Mouse (Mus musculus): ENCODE data around the gene Coq2. TPM values are rescaled to one million over a fixed set of nuclear protein-coding genes. Genes with fewer than 3 reads are reported as not detected.

The Coq2 gene
- polyA plus RNA-seq (2015; fragmentation: Nextera tagmentation; extraction: Ambion mirVana) = 25.8 and 28.0 TPM in 2 replicates

DNA sequence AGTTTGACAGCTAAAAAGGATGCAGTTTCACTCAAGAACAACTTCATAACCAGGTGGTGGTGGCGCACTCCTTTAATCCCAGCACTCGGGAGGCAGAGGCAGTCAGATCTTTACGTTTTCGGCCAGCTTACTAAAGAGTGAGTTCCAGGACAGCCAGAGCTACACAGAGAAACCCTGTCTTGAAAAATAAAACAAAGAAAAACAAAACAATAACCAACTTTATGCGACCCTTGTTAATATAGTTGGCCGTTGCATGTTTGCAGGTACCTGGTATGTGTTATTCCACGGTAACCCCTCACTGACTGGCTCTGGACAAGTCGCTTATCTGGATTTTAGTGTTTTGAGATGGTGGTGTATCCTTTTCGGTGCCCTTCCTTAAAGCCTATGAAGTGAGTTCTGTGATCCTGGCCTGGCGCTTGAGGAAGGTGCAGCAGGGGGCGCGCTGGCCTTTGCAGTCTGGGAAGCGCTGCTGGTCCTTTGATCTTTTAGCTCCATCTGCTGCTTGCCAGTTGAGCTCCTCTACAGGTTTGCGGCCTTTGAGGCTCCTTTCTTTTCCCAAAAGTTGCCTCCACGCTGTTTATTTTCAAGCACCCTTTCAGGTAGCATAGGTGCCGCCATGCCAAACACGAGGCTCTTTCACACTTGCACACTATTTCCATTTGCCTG lies at the start of gene Coq2:
Gene Coq2, minus strand, starts transcription at position 430 of the 666 bp plus-strand sequence.
- 7% methylated on average over 17 of the region's 17 CpGs for WGBS (ENCODE audit: insufficient replicate concordance)
- Histone ChIP-seq H3K4me2 (ENCODE audit: low read depth, low read length) (peak within 1 kb of the TSS; percentile 94), H3K9me3 (ENCODE audit: low read length) (no peaks in the 10 kb centered on the region), H3K4me1 (ENCODE audit: insufficient read depth) (peaks cover 9% of the 10 kb centered on the region; the same call in 1 of the 2 replicates), H3K36me3 (replicated peaks; ENCODE audit: insufficient read depth, low read length) (0 out of 2 replicates have a peak, but pooled peaks cover 3% of the 10 kb centered on the region), H3K4me3 (ENCODE audit: low read depth, low read length) (peak within 1 kb of the TSS; percentile 93), H3K9ac (replicated peaks) (peak within 1 kb of the TSS; percentile 90), H3K27me3 (ENCODE audit: insufficient read depth, low read length) (no peaks in the 10 kb centered on the region), H3K27ac (ENCODE audit: low read depth) (peak within 1 kb of the TSS; percentile 89)
- ATAC-seq (peak; percentile 48), DNase-seq (peak; percentile 88)
- TF ChIP-seq EP300 (IDR thresholded peaks at IDR 0.05; ENCODE audit: low read depth) = no peak
- TF ChIP-seq CTCF (IDR thresholded peaks at IDR 0.05; ENCODE audit: low read depth) = peak; percentile 96

DNA sequence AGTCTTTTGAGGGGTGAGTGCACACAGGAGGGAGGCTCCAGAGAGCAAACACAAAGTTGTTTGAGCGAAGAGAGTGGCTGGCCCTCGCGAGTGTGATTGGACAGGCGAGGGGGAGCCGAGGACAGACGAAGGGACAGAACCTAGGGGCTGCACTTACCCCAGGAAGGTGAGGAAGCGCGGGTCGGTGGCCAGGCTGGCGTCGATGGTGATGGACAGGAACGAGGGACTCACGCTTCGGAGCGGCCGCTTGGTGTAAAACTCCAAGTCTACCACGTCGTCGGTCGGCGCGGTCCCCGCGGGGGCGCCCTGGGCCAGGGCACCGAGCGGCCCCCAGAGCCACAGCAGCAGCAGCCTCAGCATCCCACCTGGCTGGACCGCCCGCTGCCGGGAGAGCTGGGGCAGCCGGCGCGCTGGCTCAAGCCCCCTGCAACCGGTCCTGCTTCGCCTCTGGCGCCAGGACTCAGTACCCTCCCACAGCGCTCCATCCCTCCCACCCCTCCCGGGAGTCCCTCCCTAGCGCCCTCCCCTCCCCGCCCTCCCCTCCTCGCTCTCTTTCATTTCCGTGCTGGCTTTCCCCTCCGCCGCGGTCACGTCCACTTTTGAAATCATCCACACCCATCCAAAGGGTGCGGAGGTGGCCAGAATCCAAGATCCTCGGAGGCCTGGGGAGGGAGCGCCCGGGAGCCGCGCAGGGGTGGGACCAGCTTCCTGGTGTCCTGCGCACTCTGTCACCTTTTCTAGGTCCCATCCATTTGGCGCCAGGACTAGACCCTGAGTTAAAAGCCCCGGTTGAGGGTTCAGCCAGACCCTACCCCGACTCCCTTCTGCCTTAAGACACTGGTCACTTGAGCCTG lies 44.5 kb upstream of the Coq2 start, which contains the start of gene Hpse:
Gene Hpse, minus strand, starts transcription at position 482 of the 854 bp plus-strand sequence.
- H3K36me3 ChIP-seq (replicated peaks; ENCODE audit: insufficient read depth, low read length) = no peaks in the 10 kb centered on the region
- peaks cover 4% of the 10 kb centered on the region; the same call in 1 of the 2 replicates for H3K9me3 ChIP-seq (ENCODE audit: low read length)
- no peak within 1 kb of the TSS for H3K27ac ChIP-seq (ENCODE audit: low read depth)

DNA sequence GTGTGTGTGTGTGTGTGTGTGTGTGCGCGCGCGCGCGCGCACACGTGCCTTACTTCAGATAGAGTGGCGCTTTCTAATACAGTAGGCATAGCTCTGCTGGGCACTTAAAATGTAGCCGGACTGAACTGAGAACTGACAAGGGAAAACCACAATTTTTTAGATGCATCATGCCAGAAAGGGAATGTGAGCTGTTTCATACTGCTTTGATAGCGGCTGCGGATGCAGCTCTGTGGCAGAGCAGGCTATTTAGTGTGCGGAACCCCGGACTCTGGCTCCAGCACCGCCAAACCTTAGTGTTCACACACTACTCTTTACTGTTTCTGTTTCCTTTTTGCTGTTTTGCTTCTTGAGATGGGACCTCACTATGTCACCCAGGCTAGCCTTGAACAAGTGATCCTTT lies 41.8 kb upstream of the Coq2 start:
- TF ChIP-seq CTCF (IDR thresholded peaks at IDR 0.05; ENCODE audit: low read depth) (no peak), EP300 (IDR thresholded peaks at IDR 0.05; ENCODE audit: low read depth) (no peak)
- peaks cover 5% of the 10 kb centered on the region; the same call in 1 of the 2 replicates for H3K4me1 ChIP-seq (ENCODE audit: insufficient read depth)
- H3K27ac ChIP-seq (ENCODE audit: low read depth) = no peak overlapping the region
- H3K9me3 ChIP-seq (ENCODE audit: low read length) = no peaks in the 10 kb centered on the region
- no peak overlapping the region for H3K4me2 ChIP-seq (ENCODE audit: low read depth, low read length)
- H3K27me3 ChIP-seq (ENCODE audit: insufficient read depth, low read length) = 0 out of 2 replicates have a peak, but pooled peaks cover 3% of the 10 kb centered on the region
- ATAC-seq (no peak), DNase-seq (no peak)
- H3K36me3 ChIP-seq (replicated peaks; ENCODE audit: insufficient read depth, low read length) = no peaks in the 10 kb centered on the region
- H3K9ac ChIP-seq (replicated peaks) = no peak overlapping the region
- H3K4me3 ChIP-seq (ENCODE audit: low read depth, low read length) = no peak overlapping the region
- 85% methylated on average over 15 of the region's 15 CpGs for WGBS (ENCODE audit: insufficient replicate concordance)

More for the DNA sequence above, 44.5 kb upstream of the Coq2 start, which contains the start of gene Hpse:
- Histone ChIP-seq H3K4me1 (ENCODE audit: insufficient read depth) (peaks cover 5% of the 10 kb centered on the region; the same call in 1 of the 2 replicates), H3K27me3 (ENCODE audit: insufficient read depth, low read length) (0 out of 2 replicates have a peak, but pooled peaks cover 3% of the 10 kb centered on the region), H3K9ac (replicated peaks) (peak within 1 kb of the TSS; percentile 54), H3K4me3 (ENCODE audit: low read depth, low read length) (peak within 1 kb of the TSS; percentile 55), H3K4me2 (ENCODE audit: low read depth, low read length) (peak within 1 kb of the TSS; percentile 90)
- DNase-seq = peak; percentile 63
- WGBS (ENCODE audit: insufficient replicate concordance) = under 1% methylated on average over 33 of the region's 56 CpGs
- TF ChIP-seq EP300 (IDR thresholded peaks at IDR 0.05; ENCODE audit: low read depth) (no peak), CTCF (IDR thresholded peaks at IDR 0.05; ENCODE audit: low read depth) (no peak)
- peak; percentile 38 for ATAC-seq

DNA sequence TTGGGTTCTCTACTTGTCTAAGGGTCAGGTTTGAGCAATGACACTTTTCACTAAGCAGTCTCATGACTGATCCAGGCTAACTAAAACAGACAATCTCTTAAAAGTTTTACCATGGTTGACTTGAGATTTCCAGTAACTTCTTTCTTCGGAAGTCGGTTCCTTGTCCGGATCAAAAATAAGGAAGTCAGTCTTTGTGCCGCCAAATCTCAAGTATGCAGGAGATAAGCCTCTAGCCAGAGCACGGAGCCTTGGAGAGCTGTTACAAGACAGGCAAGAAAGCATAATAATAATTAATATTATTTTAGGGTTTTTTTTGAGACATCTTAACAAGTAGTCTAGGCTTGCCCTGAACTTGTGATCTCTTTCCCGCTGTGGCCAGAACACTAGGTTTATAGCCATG lies 36.3 kb upstream of the Coq2 start:
- Histone ChIP-seq H3K4me3 (ENCODE audit: low read depth, low read length) (no peak overlapping the region), H3K4me1 (ENCODE audit: insufficient read depth) (peaks cover 3% of the 10 kb centered on the region; the same call in 1 of the 2 replicates), H3K9ac (replicated peaks) (no peak overlapping the region), H3K4me2 (ENCODE audit: low read depth, low read length) (no peak overlapping the region), H3K27me3 (ENCODE audit: insufficient read depth, low read length) (no peaks in the 10 kb centered on the region), H3K27ac (ENCODE audit: low read depth) (no peak overlapping the region), H3K9me3 (ENCODE audit: low read length) (no peaks in the 10 kb centered on the region), H3K36me3 (replicated peaks; ENCODE audit: insufficient read depth, low read length) (no peaks in the 10 kb centered on the region)
- no peak for ATAC-seq
- 49% methylated on average over 6 of the region's 6 CpGs for WGBS (ENCODE audit: insufficient replicate concordance)
- DNase-seq = no peak
- TF ChIP-seq EP300 (IDR thresholded peaks at IDR 0.05; ENCODE audit: low read depth) (no peak), CTCF (IDR thresholded peaks at IDR 0.05; ENCODE audit: low read depth) (no peak)

DNA sequence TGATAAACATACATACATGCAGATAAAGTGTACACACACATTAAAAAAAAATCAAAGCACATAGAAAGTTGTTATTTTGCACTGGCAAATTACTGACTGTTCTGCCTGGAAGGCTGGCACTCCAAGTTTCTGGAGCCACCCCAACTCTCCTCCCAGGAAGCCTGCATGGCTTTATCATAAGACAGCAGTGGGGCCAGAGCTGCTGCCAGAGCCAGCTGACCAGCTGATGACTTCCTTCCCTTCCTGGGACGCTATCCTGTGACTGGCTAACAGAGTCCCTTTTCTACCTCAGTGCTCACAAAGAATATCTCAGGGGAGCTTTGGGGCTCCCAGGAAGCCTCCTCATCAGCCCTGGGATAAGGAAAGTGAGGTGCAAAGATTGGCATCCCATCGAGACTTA lies 35.1 kb upstream of the Coq2 start:
- 21% methylated on average over 2 of the region's 2 CpGs for WGBS (ENCODE audit: insufficient replicate concordance)
- Histone ChIP-seq H3K9me3 (ENCODE audit: low read length) (no peaks in the 10 kb centered on the region), H3K27me3 (ENCODE audit: insufficient read depth, low read length) (no peaks in the 10 kb centered on the region), H3K36me3 (replicated peaks; ENCODE audit: insufficient read depth, low read length) (no peaks in the 10 kb centered on the region), H3K4me1 (ENCODE audit: insufficient read depth) (peaks cover 3% of the 10 kb centered on the region; the same call in 1 of the 2 replicates), H3K4me2 (ENCODE audit: low read depth, low read length) (no peak overlapping the region), H3K4me3 (ENCODE audit: low read depth, low read length) (no peak overlapping the region), H3K27ac (ENCODE audit: low read depth) (no peak overlapping the region), H3K9ac (replicated peaks) (no peak overlapping the region)
- no peak for DNase-seq
- TF ChIP-seq EP300 (IDR thresholded peaks at IDR 0.05; ENCODE audit: low read depth) (no peak), CTCF (IDR thresholded peaks at IDR 0.05; ENCODE audit: low read depth) (no peak)
- ATAC-seq = no peak

DNA sequence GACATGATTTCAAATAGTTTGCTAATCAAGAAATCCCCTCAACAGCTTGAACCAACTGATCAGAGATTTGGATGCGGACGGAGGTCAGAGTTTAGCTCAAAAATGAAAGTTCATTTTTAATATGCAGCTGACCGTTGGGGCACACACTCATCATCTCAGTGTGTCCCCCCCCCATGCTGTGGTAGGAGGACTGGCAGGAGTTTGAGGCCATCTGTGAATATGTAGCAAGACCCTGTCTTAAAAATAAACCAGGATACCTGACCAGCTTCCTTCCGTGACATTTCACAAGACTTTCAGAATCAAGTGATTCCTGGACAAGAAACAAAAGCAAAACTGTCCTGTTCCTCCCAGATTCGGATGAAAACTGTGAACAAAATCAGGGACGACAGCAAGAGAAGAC lies 34.1 kb upstream of the Coq2 start:
- Histone ChIP-seq H3K27ac (ENCODE audit: low read depth) (no peak overlapping the region), H3K4me1 (ENCODE audit: insufficient read depth) (peaks cover 3% of the 10 kb centered on the region; the same call in 1 of the 2 replicates), H3K4me3 (ENCODE audit: low read depth, low read length) (no peak overlapping the region), H3K27me3 (ENCODE audit: insufficient read depth, low read length) (no peaks in the 10 kb centered on the region), H3K9me3 (ENCODE audit: low read length) (no peaks in the 10 kb centered on the region), H3K36me3 (replicated peaks; ENCODE audit: insufficient read depth, low read length) (no peaks in the 10 kb centered on the region), H3K4me2 (ENCODE audit: low read depth, low read length) (no peak overlapping the region), H3K9ac (replicated peaks) (no peak overlapping the region)
- no peak for DNase-seq
- TF ChIP-seq CTCF (IDR thresholded peaks at IDR 0.05; ENCODE audit: low read depth) = no peak
- TF ChIP-seq EP300 (IDR thresholded peaks at IDR 0.05; ENCODE audit: low read depth) = no peak
- WGBS (ENCODE audit: insufficient replicate concordance) = 65% methylated on average over 6 of the region's 6 CpGs
- no peak for ATAC-seq
